Mouse (Mus musculus) kidney, postnatal 0 days (tissue): ENCODE measurements around the gene Prokr1. TPM values are rescaled to one million over a fixed set of nuclear protein-coding genes. Genes with fewer than 3 reads are reported as not detected.
"Not testable (repeated sequence)": the region's sequence is repeated elsewhere in the genome, so short reads cannot be mapped to it uniquely, and the experiment has no call there.

Experiments
- ATAC-seq: fragments of 200-750 bp; cut with Nextera tagmentation; replicated peaks from 2 replicates; pipeline ENCODE4 v1.8.0; 2017; ENCODE audit warnings: low read depth, moderate number of reproducible peaks, moderate TSS enrichment, moderate library complexity; ENCODE audit not compliant: low FRiP score
- DNase-seq: peaks from one replicate; pipeline ENCODE4 v3.0.0-alpha.2; 2016; ENCODE audit warnings: low spot score
- H3K27ac ChIP-seq: fragments of 300-500 bp; sonication (generic); 2 replicates; pipeline ENCODE4 v1.5.1; 2014; ENCODE audit warnings: mild to moderate bottlenecking
- H3K27me3 ChIP-seq: fragments of 300-500 bp; sonication (generic); 2 replicates; pipeline ENCODE4 v1.6.1; 2014; ENCODE audit warnings: low read length, mixed read lengths; ENCODE audit not compliant: insufficient read depth
- H3K36me3 ChIP-seq: fragments of 300-500 bp; sonication (generic); 2 replicates; pipeline ENCODE4 v1.6.1; 2014; ENCODE audit warnings: low read length, mixed read lengths; ENCODE audit not compliant: insufficient read depth
- H3K4me1 ChIP-seq: fragments of 300-500 bp; sonication (generic); replicated peaks from 2 replicates; pipeline ENCODE4 v1.6.1; 2014; ENCODE audit warnings: antibody characterized with exemption, low read length, mixed read lengths; ENCODE audit not compliant: insufficient read depth
- H3K4me2 ChIP-seq: fragments of 300-500 bp; sonication (generic); 2 replicates; pipeline ENCODE4 v1.6.1; 2014; ENCODE audit warnings: mild to moderate bottlenecking, low read length, moderate library complexity, mixed read lengths
- H3K4me3 ChIP-seq: fragments of 300-500 bp; sonication (generic); replicated peaks from 2 replicates; pipeline ENCODE4 v1.5.1; 2014; ENCODE audit warnings: low read depth, low read length
- H3K9ac ChIP-seq: fragments of 300-500 bp; sonication (generic); 2 replicates; pipeline ENCODE4 v1.6.1; 2014; ENCODE audit warnings: low read depth, low read length
- H3K9me3 ChIP-seq: fragments of 300-500 bp; sonication (generic); replicated peaks from 2 replicates; pipeline ENCODE4 v1.6.1; 2016; ENCODE audit warnings: low read length, inconsistent platforms, mixed read lengths
- CTCF ChIP-seq: IDR thresholded peaks from 2 replicates; pipeline ENCODE4 v1.5.1; 2016; ENCODE audit warnings: antibody characterized with exemption, low read depth, mild to moderate bottlenecking, moderate library complexity
- WGBS: fragments of 180-500 bp; shearing (Covaris S2); extraction: QIAGEN DNeasy Blood & Tissue Kit; methylation state at CpG from one replicate; pipeline ENCODE4 v1.1.7; 2014; 5-methylcytosine and 5-hydroxymethylcytosine counted together
- polyA plus RNA-seq: library from polyadenylated mRNA; unstranded; fragments of >200 nt; fragmentation: Nextera tagmentation; extraction: Ambion mirVana; gene quantifications from 2 replicates; pipeline ENCODE4 v1.2.1, GENCODE M21; 2015

Prokr1 gene
- polyA plus RNA-seq = 2.5 TPM in 2 replicates

DNA sequence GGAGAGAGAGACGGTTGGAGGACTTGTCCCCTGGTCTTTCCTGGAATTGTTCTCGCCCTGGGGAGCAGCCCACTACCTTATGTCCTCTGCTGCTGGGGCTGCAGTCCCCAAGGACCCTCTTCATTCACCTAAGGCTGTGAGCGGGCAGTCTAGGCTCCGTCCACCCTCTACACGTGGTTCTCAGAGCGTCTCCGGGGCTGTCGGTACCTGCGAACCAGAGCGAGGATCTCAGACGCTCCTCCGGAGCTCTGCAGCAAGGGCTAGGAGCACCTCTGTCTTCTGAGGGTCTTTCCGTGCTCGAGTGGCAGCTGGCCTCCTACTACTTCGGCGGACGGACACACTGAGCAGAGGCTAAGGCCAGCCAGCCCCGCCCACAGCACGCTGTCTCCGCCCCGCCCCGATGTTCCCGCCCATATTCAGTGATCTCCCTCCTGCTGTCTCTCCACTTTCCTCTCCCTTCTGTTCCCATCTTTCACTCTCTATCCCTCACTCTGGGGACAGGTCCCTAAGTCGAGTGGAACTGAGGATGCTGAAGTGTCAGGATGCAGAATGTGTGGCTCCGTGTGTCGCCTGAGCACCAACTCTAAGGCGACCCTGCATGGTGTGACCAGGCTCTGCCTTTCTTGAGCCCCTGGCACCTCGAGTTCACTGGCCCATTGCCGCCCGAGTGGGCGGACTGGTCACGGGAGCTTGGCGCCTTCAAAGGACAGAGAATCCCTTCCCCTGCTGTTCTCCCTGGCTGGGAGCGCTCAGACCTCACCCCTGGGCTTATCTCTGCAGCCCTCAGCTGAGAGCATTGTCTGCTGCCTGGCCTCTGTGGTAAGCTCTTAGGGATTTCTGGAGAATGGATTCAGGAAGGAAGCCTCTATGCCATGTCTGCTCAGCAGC lies at the start of gene Prokr1:
Gene Prokr1 (minus strand): TSS at position 350 of the 888 bp plus-strand sequence.
- peak; percentile 78 for DNase-seq
- no peak for TF ChIP-seq CTCF
- peak; percentile 73 for ATAC-seq
- Histone ChIP-seq H3K36me3 (no peaks in the 10 kb centered on the region), H3K9me3 (no peaks in the 10 kb centered on the region), H3K4me3 (peak within 1 kb of the TSS; percentile 42), H3K4me2 (peak within 1 kb of the TSS; percentile 91), H3K4me1 (0 out of 2 replicates have a peak, but pooled peaks cover 4% of the 10 kb centered on the region), H3K27me3 (no peaks in the 10 kb centered on the region), H3K27ac (no peak within 1 kb of the TSS), H3K9ac (peak within 1 kb of the TSS; percentile 50; the same call in 1 of the 2 replicates)
- WGBS = under 1% methylated on average over 34 of the region's 34 CpGs

DNA sequence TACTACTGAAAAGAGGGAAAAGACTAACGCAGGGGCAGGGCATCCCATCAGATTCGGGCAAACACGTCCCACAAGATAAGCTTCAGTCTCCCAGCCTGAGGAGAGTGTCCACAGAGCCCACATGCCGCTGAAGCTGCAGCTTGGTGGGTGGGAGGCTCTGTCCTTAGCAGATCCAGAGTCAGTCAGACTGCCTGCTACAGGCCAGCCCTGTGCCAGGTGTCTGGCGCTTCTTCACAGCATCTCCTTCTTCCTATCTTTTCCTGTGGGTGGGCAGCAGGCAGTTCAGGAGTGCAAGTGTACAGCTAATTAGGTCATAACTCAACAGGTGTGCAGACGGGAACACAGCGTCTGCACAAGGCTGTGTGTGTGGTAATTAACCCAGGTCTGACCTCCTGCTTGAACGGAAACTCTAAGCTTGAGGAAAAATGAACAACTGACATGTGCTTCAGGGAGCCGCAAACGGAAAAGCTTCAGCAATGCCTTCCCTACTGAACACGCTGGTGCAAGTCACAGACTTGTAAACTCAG lies 47.7 kb upstream of the Prokr1 start:
- TF ChIP-seq CTCF = no peak
- no peaks in the 10 kb centered on the region for H3K27me3 ChIP-seq
- no peak overlapping the region for H3K4me2 ChIP-seq
- peaks cover 8% of the 10 kb centered on the region; the same call in 1 of the 2 replicates for H3K4me1 ChIP-seq
- no peaks in the 10 kb centered on the region for H3K9me3 ChIP-seq
- H3K9ac ChIP-seq = no peak overlapping the region
- DNase-seq (peak; percentile 56), ATAC-seq (0 out of 2 replicates have a peak, but pooled peaks have one; percentile 36)
- H3K36me3 ChIP-seq = no peaks in the 10 kb centered on the region
- H3K27ac ChIP-seq = no peak overlapping the region; the same call in 1 of the 2 replicates
- no peak overlapping the region for H3K4me3 ChIP-seq
- WGBS = 23% methylated on average over 11 of the region's 11 CpGs

DNA sequence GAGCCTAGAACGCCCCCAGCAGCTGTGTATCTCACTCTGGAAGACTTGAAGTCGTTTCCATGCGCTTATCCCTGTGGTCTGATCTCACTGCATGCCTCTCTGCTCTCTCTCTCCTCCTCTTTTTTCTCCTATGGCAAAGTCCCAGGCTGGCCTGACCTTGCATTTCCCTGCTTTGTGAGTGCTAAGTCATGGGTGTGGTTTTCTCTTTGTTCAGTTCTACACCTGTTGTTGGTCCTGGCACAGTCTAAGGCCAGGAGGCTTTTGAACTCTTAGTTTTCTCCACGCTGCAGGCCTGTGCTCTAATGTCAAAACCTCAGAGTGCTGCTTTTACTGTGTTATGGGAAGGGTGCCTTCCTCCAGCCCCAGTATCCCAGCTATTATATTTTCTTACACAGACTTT lies 41.6 kb upstream of the Prokr1 start:
- 0 out of 2 replicates have a peak, but pooled peaks cover 4% of the 10 kb centered on the region for H3K36me3 ChIP-seq
- no peaks in the 10 kb centered on the region for H3K27me3 ChIP-seq
- no peaks in the 10 kb centered on the region for H3K4me1 ChIP-seq
- 83% methylated on average over 4 of the region's 4 CpGs for WGBS
- H3K4me3 ChIP-seq = no peak overlapping the region
- no peak overlapping the region for H3K4me2 ChIP-seq
- DNase-seq (no peak), ATAC-seq (no peak)
- H3K27ac ChIP-seq = no peak overlapping the region
- H3K9me3 ChIP-seq = no peaks in the 10 kb centered on the region
- no peak overlapping the region for H3K9ac ChIP-seq
- TF ChIP-seq CTCF = no peak

DNA sequence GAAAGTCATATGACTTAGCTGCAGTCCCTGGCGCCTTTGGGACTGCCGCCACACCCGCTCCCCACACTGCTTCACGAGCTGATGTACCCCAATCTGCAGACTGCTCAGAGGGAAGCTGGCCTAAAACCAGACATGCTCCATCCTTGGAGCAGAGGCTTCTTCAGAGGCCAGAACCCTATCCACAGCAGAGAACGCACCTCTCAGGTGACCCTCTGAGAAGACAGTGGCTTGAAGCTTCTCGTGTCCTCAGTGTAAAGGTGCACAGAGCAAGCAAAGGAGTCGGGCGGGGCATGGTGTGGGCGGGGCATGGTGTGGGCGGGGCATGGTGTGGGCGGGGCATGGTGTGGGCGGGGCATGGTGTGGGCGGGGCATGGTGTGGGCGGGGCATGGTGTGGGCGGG lies 38.4 kb upstream of the Prokr1 start:
- not testable (repeated sequence) for H3K36me3 ChIP-seq, DNase-seq, H3K27ac ChIP-seq, H3K4me2 ChIP-seq, H3K4me1 ChIP-seq, H3K4me3 ChIP-seq, H3K27me3 ChIP-seq, H3K9ac ChIP-seq, H3K9me3 ChIP-seq, ATAC-seq
- 79% methylated on average over 14 of the region's 15 CpGs for WGBS

DNA sequence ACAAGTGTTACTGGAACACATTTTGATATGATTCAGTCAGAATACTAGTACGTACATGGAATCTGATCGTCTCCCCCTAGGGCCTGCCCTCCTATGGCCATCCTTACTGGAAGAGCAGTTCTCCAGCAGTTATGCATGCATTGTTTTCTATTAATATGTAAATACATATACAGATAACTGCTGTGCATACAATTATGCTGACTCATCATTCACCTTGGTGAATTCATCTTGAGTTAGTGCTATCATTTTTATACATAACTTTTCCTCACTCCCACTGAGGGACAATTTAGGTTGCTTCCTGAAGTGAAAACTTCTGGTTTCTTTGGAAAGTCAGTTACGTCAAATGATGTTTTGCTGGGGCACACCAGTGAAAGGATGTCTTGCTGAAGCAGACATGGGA lies 32.6 kb upstream of the Prokr1 start:
- H3K27me3 ChIP-seq = no peaks in the 10 kb centered on the region
- TF ChIP-seq CTCF = no peak
- DNase-seq = no peak
- H3K9ac ChIP-seq = no peak overlapping the region
- no peaks in the 10 kb centered on the region for H3K9me3 ChIP-seq
- 92% methylated on average over 3 of the region's 3 CpGs for WGBS
- H3K4me3 ChIP-seq = no peak overlapping the region
- H3K4me2 ChIP-seq = no peak overlapping the region
- H3K36me3 ChIP-seq = no peaks in the 10 kb centered on the region
- no peak overlapping the region for H3K27ac ChIP-seq
- no peaks in the 10 kb centered on the region for H3K4me1 ChIP-seq
- no peak for ATAC-seq

DNA sequence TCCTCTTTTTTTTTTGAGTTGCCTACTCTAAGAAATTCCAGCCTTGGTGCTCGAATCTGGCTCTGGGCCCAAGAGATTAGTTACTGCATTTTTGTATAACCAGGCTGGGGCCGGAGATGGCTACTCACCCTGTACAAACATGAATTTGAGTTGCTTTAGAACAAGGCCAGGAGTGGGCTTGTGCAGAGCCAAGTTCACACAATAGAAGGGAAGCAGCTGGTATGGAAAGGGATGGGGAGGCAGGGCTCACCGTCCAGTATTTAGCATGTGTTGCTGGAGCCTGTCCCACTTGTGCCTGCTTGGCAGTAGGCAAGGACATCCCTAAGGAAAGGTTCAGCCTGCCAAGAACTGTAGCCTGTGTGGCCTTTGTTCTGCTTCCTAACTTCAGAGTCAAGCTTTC lies 30.7 kb upstream of the Prokr1 start:
- no peak overlapping the region for H3K4me2 ChIP-seq
- ATAC-seq = no peak
- H3K9me3 ChIP-seq = no peaks in the 10 kb centered on the region
- TF ChIP-seq CTCF = no peak
- DNase-seq = peak; percentile 40
- no peak overlapping the region for H3K4me3 ChIP-seq
- no peak overlapping the region for H3K9ac ChIP-seq
- no peaks in the 10 kb centered on the region for H3K4me1 ChIP-seq
- WGBS = 50% methylated on average over 3 of the region's 3 CpGs
- no peaks in the 10 kb centered on the region for H3K36me3 ChIP-seq
- no peak overlapping the region for H3K27ac ChIP-seq
- no peaks in the 10 kb centered on the region for H3K27me3 ChIP-seq
